Mouse (Mus musculus): Measurements from ENCODE around the gene Gm49368.

- TF ChIP-seq POLR2A (IDR thresholded peaks at IDR 0.05; ENCODE audit: borderline replicate concordance, control insufficient read depth, low read depth, low read length) (no peak), CTCF (IDR thresholded peaks at IDR 0.05; ENCODE audit: control insufficient read depth, insufficient read depth, low read length) (no peak)
Observed at GRCm38 (mm10) chr7:128080012-128080411, 17.5 kb downstream of the Gm49368 start.
